Mouse (Mus musculus) neural tube, embryonic 11.5 days (tissue): ENCODE results near the gene Taok3. TPM values are rescaled to one million over a fixed set of nuclear protein-coding genes. Genes with fewer than 3 reads are reported as not detected.
A peak's percentile ranks its signal among the peaks of the same experiment; 100 is the strongest.
"Not testable (repeated sequence)": the region's sequence is repeated elsewhere in the genome, so short reads cannot be mapped to it uniquely, and the experiment has no call there.

Source experiments
- ATAC-seq: fragments of 200-750 bp; cut with Nextera tagmentation; 2 replicates; pipeline ENCODE4 v1.8.0; 2017; ENCODE audit warnings: moderate number of reproducible peaks, mild to moderate bottlenecking, moderate TSS enrichment, moderate library complexity; ENCODE audit not compliant: insufficient read depth, low FRiP score, low TSS enrichment
- DNase-seq: peaks from one replicate; pipeline ENCODE4 v3.0.0-alpha.2; 2015; ENCODE audit warnings: low spot score
- H3K27ac ChIP-seq: fragments of 300-500 bp; sonication (generic); 2 replicates; pipeline ENCODE4 v1.5.1; 2014; ENCODE audit warnings: low read depth, mild to moderate bottlenecking, low read length
- H3K27me3 ChIP-seq: fragments of 300-500 bp; sonication (generic); 2 replicates; pipeline ENCODE4 v1.6.1; 2014; ENCODE audit warnings: mild to moderate bottlenecking, low read length, mixed read lengths; ENCODE audit not compliant: control insufficient read depth, insufficient read depth
- H3K36me3 ChIP-seq: fragments of 300-500 bp; sonication (generic); 2 replicates; pipeline ENCODE4 v1.6.1; 2014; ENCODE audit warnings: mild to moderate bottlenecking, low read length, moderate library complexity, mixed read lengths; ENCODE audit not compliant: control insufficient read depth, insufficient read depth
- H3K4me1 ChIP-seq: fragments of 300-500 bp; sonication (generic); 2 replicates; pipeline ENCODE4 v1.6.1; 2014; ENCODE audit warnings: low read length, mixed read lengths; ENCODE audit not compliant: control insufficient read depth, insufficient read depth
- H3K4me2 ChIP-seq: fragments of 300-500 bp; sonication (generic); 2 replicates; pipeline ENCODE4 v1.6.1; 2014; ENCODE audit warnings: low read depth, mild to moderate bottlenecking, moderate library complexity
- H3K4me3 ChIP-seq: fragments of 300-500 bp; sonication (generic); 2 replicates; pipeline ENCODE4 v1.5.1; 2014; ENCODE audit warnings: low read depth, low read length
- H3K9ac ChIP-seq: fragments of 300-500 bp; sonication (generic); 2 replicates; pipeline ENCODE4 v1.6.1; 2014; ENCODE audit warnings: mild to moderate bottlenecking, low read length
- H3K9me3 ChIP-seq: fragments of 300-500 bp; sonication (generic); 2 replicates; pipeline ENCODE4 v1.6.1; 2016; ENCODE audit warnings: low read length; ENCODE audit not compliant: control insufficient read depth
- WGBS: fragments of 180-500 bp; shearing (Covaris S2); extraction: QIAGEN DNeasy Blood & Tissue Kit; methylation state at CpG from one replicate; pipeline ENCODE4 v1.1.7; 2014; 5-methylcytosine and 5-hydroxymethylcytosine counted together
- polyA plus RNA-seq: library from polyadenylated mRNA; unstranded; fragments of >200 nt; fragmentation: Nextera tagmentation; extraction: Ambion mirVana; gene quantifications from 2 replicates; pipeline ENCODE4 v1.2.1, GENCODE M21; 2014

Gene Taok3
- polyA plus RNA-seq, 1 experiment from 2014 or later = 20.3 TPM

- Histone ChIP-seq H3K4me3 (peak within 1 kb of the TSS; percentile 86), H3K9ac (peak within 1 kb of the TSS; percentile 70), H3K9me3 (no peaks in the 10 kb centered on the region), H3K36me3 (peaks cover 3% of the 10 kb centered on the region; the same call in 1 of the 2 replicates), H3K4me2 (peak within 1 kb of the TSS; percentile 55), H3K27me3 (no peaks in the 10 kb centered on the region), H3K27ac (no peak within 1 kb of the TSS), H3K4me1 (peaks cover 14% of the 10 kb centered on the region)
- DNase-seq (peak; percentile 97), ATAC-seq (peak; percentile 96)
- WGBS = under 1% methylated on average over 66 of the region's 77 CpGs
Measured at GRCm38 (mm10) chr5:117286831-117287822, 167.2 kb downstream of the Taok3 start, which contains the start of gene Pebp1. Pebp1 (minus strand) TSS chr5:117287625.

- Histone ChIP-seq H3K4me1 (peaks cover 14% of the 10 kb centered on the region), H3K4me2 (no peak overlapping the region), H3K27me3 (no peaks in the 10 kb centered on the region), H3K4me3 (no peak overlapping the region), H3K36me3 (no peaks in the 10 kb centered on the region; the same call in 1 of the 2 replicates), H3K9ac (no peak overlapping the region), H3K27ac (no peak overlapping the region), H3K9me3 (no peaks in the 10 kb centered on the region)
- DNase-seq (no peak), ATAC-seq (no peak)
Measured at GRCm38 (mm10) chr5:117289646-117290045, 169.7 kb downstream of the Taok3 start.

- Histone ChIP-seq H3K27ac (no peak overlapping the region), H3K9ac (no peak overlapping the region), H3K27me3 (no peaks in the 10 kb centered on the region), H3K36me3 (no peaks in the 10 kb centered on the region; the same call in 1 of the 2 replicates), H3K4me1 (peaks cover 14% of the 10 kb centered on the region), H3K4me3 (no peak overlapping the region), H3K9me3 (no peaks in the 10 kb centered on the region), H3K4me2 (no peak overlapping the region)
- WGBS = 93% methylated on average over 2 of the region's 2 CpGs
- no peak for DNase-seq
- no peak for ATAC-seq
Measured at GRCm38 (mm10) chr5:117290081-117290480, 170.2 kb downstream of the Taok3 start.

GRCm38 (mm10) chr5:117291312-117291711 lies 171.4 kb downstream of the Taok3 start:
- no peaks in the 10 kb centered on the region for H3K9me3 ChIP-seq

GRCm38 (mm10) chr5:117292547-117292946 lies 172.6 kb downstream of the Taok3 start:
- H3K4me1 ChIP-seq = peaks cover 4% of the 10 kb centered on the region; the same call in 1 of the 2 replicates
- no peaks in the 10 kb centered on the region for H3K9me3 ChIP-seq
- no peaks in the 10 kb centered on the region for H3K36me3 ChIP-seq
- 83% methylated on average over 6 of the region's 6 CpGs for WGBS
- no peak overlapping the region for H3K27ac ChIP-seq
- no peak for DNase-seq
- no peak overlapping the region for H3K4me2 ChIP-seq
- no peaks in the 10 kb centered on the region for H3K27me3 ChIP-seq
- H3K4me3 ChIP-seq = no peak overlapping the region
- no peak for ATAC-seq
- no peak overlapping the region for H3K9ac ChIP-seq

More at GRCm38 (mm10) chr5:117291312-117291711, 171.4 kb downstream of the Taok3 start:
- ATAC-seq (no peak), DNase-seq (no peak)
- H3K27ac ChIP-seq = no peak overlapping the region
- H3K4me3 ChIP-seq = no peak overlapping the region
- H3K36me3 ChIP-seq = no peaks in the 10 kb centered on the region
- H3K9ac ChIP-seq = no peak overlapping the region
- no peaks in the 10 kb centered on the region for H3K27me3 ChIP-seq
- peaks cover 7% of the 10 kb centered on the region for H3K4me1 ChIP-seq
- no peak overlapping the region for H3K4me2 ChIP-seq
- 87% methylated on average over 3 of the region's 3 CpGs for WGBS

GRCm38 (mm10) chr5:117293776-117294175 lies 173.8 kb downstream of the Taok3 start:
- not testable (repeated sequence) for H3K4me1 ChIP-seq, H3K4me3 ChIP-seq, DNase-seq, H3K9me3 ChIP-seq, H3K9ac ChIP-seq, H3K27ac ChIP-seq, H3K36me3 ChIP-seq, H3K4me2 ChIP-seq, H3K27me3 ChIP-seq, ATAC-seq
- WGBS = 85% methylated on average over 3 of the region's 3 CpGs

GRCm38 (mm10) chr5:117295011-117295410 lies 175.1 kb downstream of the Taok3 start:
- Histone ChIP-seq H3K4me1 (no peaks in the 10 kb centered on the region), H3K27me3 (no peaks in the 10 kb centered on the region), H3K9me3 (no peaks in the 10 kb centered on the region), H3K9ac (no peak overlapping the region), H3K4me2 (no peak overlapping the region), H3K27ac (no peak overlapping the region), H3K36me3 (no peaks in the 10 kb centered on the region), H3K4me3 (no peak overlapping the region)
- ATAC-seq (no peak), DNase-seq (no peak)
- WGBS = 89% methylated on average over 8 of the region's 8 CpGs

GRCm38 (mm10) chr5:117302899-117303298 lies 183.0 kb downstream of the Taok3 start:
- Histone ChIP-seq H3K9me3 (no peaks in the 10 kb centered on the region), H3K27ac (no peak overlapping the region), H3K36me3 (no peaks in the 10 kb centered on the region), H3K4me3 (no peak overlapping the region), H3K27me3 (no peaks in the 10 kb centered on the region), H3K4me1 (no peaks in the 10 kb centered on the region), H3K4me2 (no peak overlapping the region), H3K9ac (no peak overlapping the region)
- ATAC-seq (no peak), DNase-seq (no peak)
- 76% methylated on average over 3 of the region's 3 CpGs for WGBS
